ENCODE assay signal across 8 mouse cellular contexts in genomic region chr7:5051193-5052192, GRCm38 (mm10). TPM values are rescaled to one million over a fixed set of nuclear protein-coding genes. Genes with fewer than 3 reads are reported as not detected.
DNase-seq lines count a peak whose midpoint lies in the region; ATAC-seq and TF ChIP-seq lines count a peak whose summit lies in the region.

TSS of gene Zfp580 (plus strand) at chr7:5051538.

- peak; percentile 58 for DNase-seq in embryo, embryonic 11.5 days (ENCODE audit: low read depth, low spot score)
- peak; percentile 91 for DNase-seq in limb, embryonic 11.5 days (ENCODE audit: low spot score)

- H3K4me3 ChIP-seq in erythroblast, embryonic 14.5 days (replicated peaks), result peak within 1 kb of the TSS; percentile 56
- peak within 1 kb of the TSS; percentile 57 for H3K4me3 ChIP-seq in intestine, postnatal 0 days (ENCODE audit: low read depth, low read length)
- H3K4me3 ChIP-seq in limb, embryonic 11.5 days (ENCODE audit: low read depth, low read length), result peak within 1 kb of the TSS; percentile 64
- peak within 1 kb of the TSS; percentile 80 for H3K4me3 ChIP-seq in midbrain, embryonic 12.5 days
- peak within 1 kb of the TSS; percentile 82 for H3K4me3 ChIP-seq in small intestine, adult 2 months (ENCODE audit: low read depth, low read length)

- peaks cover 9% of the 10 kb centered on the region for H3K4me1 ChIP-seq in erythroblast, embryonic 14.5 days (ENCODE audit: control insufficient read depth)
- no peaks in the 10 kb centered on the region for H3K4me1 ChIP-seq in intestine, postnatal 0 days (replicated peaks; ENCODE audit: control insufficient read depth, insufficient read depth, low read length)
- H3K4me1 ChIP-seq in limb, embryonic 11.5 days (ENCODE audit: control insufficient read depth, insufficient read depth, low read length), result peaks cover 12% of the 10 kb centered on the region
- H3K4me1 ChIP-seq in midbrain, embryonic 12.5 days, result peaks cover 31% of the 10 kb centered on the region
- H3K4me1 ChIP-seq in small intestine, adult 2 months (ENCODE audit: control insufficient read depth, insufficient read depth, insufficient read length, low read length), result peaks cover 4% of the 10 kb centered on the region

- peak within 1 kb of the TSS; percentile 60 for H3K9ac ChIP-seq in intestine, postnatal 0 days (ENCODE audit: low read depth, low read length)
- H3K9ac ChIP-seq in limb, embryonic 11.5 days (ENCODE audit: low read length), result peak within 1 kb of the TSS; percentile 72
- peak within 1 kb of the TSS; percentile 89 for H3K9ac ChIP-seq in midbrain, embryonic 12.5 days (replicated peaks)

- H3K4me2 ChIP-seq in intestine, postnatal 0 days (replicated peaks; ENCODE audit: low read depth), result peak within 1 kb of the TSS; percentile 89
- H3K4me2 ChIP-seq in limb, embryonic 11.5 days (ENCODE audit: low read depth, severe bottlenecking), result peak within 1 kb of the TSS; percentile 90
- peak within 1 kb of the TSS; percentile 69 for H3K4me2 ChIP-seq in midbrain, embryonic 12.5 days (replicated peaks)

- H3K36me3 ChIP-seq in erythroblast, embryonic 14.5 days (ENCODE audit: control insufficient read depth), result no peaks in the 10 kb centered on the region
- no peaks in the 10 kb centered on the region for H3K36me3 ChIP-seq in intestine, postnatal 0 days (ENCODE audit: control insufficient read depth, insufficient read depth)
- H3K36me3 ChIP-seq in limb, embryonic 11.5 days (ENCODE audit: control insufficient read depth, insufficient read depth, low read length), result no peaks in the 10 kb centered on the region
- H3K36me3 ChIP-seq in midbrain, embryonic 12.5 days, result no peaks in the 10 kb centered on the region
- no peaks in the 10 kb centered on the region for H3K36me3 ChIP-seq in small intestine, adult 2 months (ENCODE audit: control insufficient read depth, insufficient read depth, low read length)

- H3K27ac ChIP-seq in intestine, postnatal 0 days (ENCODE audit: low read depth, low read length), result no peak within 1 kb of the TSS
- H3K27ac ChIP-seq in limb, embryonic 11.5 days (replicated peaks; ENCODE audit: low read depth, low read length), result no peak within 1 kb of the TSS
- peak within 1 kb of the TSS; percentile 85 for H3K27ac ChIP-seq in midbrain, embryonic 12.5 days (replicated peaks)
- H3K27ac ChIP-seq in small intestine, adult 2 months (ENCODE audit: insufficient read depth, low read depth, low read length), result no peak within 1 kb of the TSS

- peak; percentile 27; the same call in 1 of the 2 replicates for TF ChIP-seq POLR2A in small intestine, adult 2 months (IDR thresholded peaks at IDR 0.05; ENCODE audit: low read depth, low read length)

- WGBS in intestine, postnatal 0 days, result 1% methylated on average over 65 of the region's 65 CpGs
- under 1% methylated on average over 65 of the region's 65 CpGs for whole genome bisulfite sequencing in limb, embryonic 11.5 days
- 2% methylated on average over 65 of the region's 65 CpGs for WGBS in midbrain, embryonic 12.5 days
- 2% methylated on average over 65 of the region's 65 CpGs for WGBS in small intestine, adult 2 months

- H3K27me3 ChIP-seq in erythroblast, embryonic 14.5 days (ENCODE audit: control insufficient read depth), result peaks cover 81% of the 10 kb centered on the region
- peaks cover 48% of the 10 kb centered on the region for H3K27me3 ChIP-seq in intestine, postnatal 0 days (replicated peaks; ENCODE audit: control insufficient read depth, insufficient read depth, low read length)
- H3K27me3 ChIP-seq in limb, embryonic 11.5 days (ENCODE audit: control insufficient read depth, insufficient read depth, low read length), result peaks cover 46% of the 10 kb centered on the region
- H3K27me3 ChIP-seq in midbrain, embryonic 12.5 days, result peaks cover 46% of the 10 kb centered on the region
- peaks cover 57% of the 10 kb centered on the region for H3K27me3 ChIP-seq in small intestine, adult 2 months (ENCODE audit: control insufficient read depth, insufficient read depth, low read length)

- no peak for ATAC-seq in erythroblast, adult 5-6 weeks (replicated peaks; ENCODE audit: low FRiP score, poor library complexity, severe bottlenecking)
- ATAC-seq in granulocyte monocyte progenitor cell, adult 5-6 weeks (replicated peaks; ENCODE audit: poor library complexity, severe bottlenecking), result peak; percentile 50
- ATAC-seq in intestine, postnatal 0 days, result peak; percentile 68
- ATAC-seq in limb, embryonic 11.5 days (ENCODE audit: insufficient number of reproducible peaks, low FRiP score, low TSS enrichment, low read depth), result peak; percentile 61
- ATAC-seq in midbrain, embryonic 12.5 days (ENCODE audit: low FRiP score, low read depth), result peak; percentile 81

- peaks cover 21% of the 10 kb centered on the region for H3K9me3 ChIP-seq in erythroblast, embryonic 14.5 days (ENCODE audit: control insufficient read depth, low read length)
- no peaks in the 10 kb centered on the region for H3K9me3 ChIP-seq in intestine, postnatal 0 days (ENCODE audit: control insufficient read depth)
- no peaks in the 10 kb centered on the region for H3K9me3 ChIP-seq in limb, embryonic 11.5 days (ENCODE audit: control insufficient read depth, low read length)
- no peaks in the 10 kb centered on the region for H3K9me3 ChIP-seq in midbrain, embryonic 12.5 days

- no peak for TF ChIP-seq CTCF in intestine, postnatal 0 days (IDR thresholded peaks at IDR 0.05; ENCODE audit: low read depth)
- TF ChIP-seq CTCF in small intestine, adult 2 months (IDR thresholded peaks at IDR 0.05; ENCODE audit: extremely low read depth, insufficient read length, insufficient replicate concordance, low read depth, low read length), result no peak

RNA-seq across cellular contexts. Expression of gene Zfp580, which starts in this region (rescaled TPM):
- 0.10 and 0.26 TPM in 2 replicates for polyA plus RNA-seq in erythroblast, embryonic 14.5 days (2012)
- total RNA-seq in erythroblast, adult 5-6 weeks (2015; ENCODE audit: low replicate concordance), result not detected in 2 replicates
- total RNA-seq in erythroblast, adult 5-6 weeks (2017; ENCODE audit: low replicate concordance), result 0.26 TPM in 1 of 2 replicates, not detected in the other
- 1.3 and 7.3 TPM in 2 replicates for total RNA-seq in granulocyte monocyte progenitor cell, adult 5-6 weeks (2014; fragmentation: Nextera tagmentation)
- 1.2 and 1.3 TPM in 2 replicates for total RNA-seq in granulocyte monocyte progenitor cell, adult 5-6 weeks (2017)
- 15.8 and 16.9 TPM in 2 replicates for polyA plus RNA-seq in intestine, postnatal 0 days (2015; fragmentation: Nextera tagmentation; extraction: Ambion mirVana)
- 31.8 and 32.9 TPM in 2 replicates for polyA plus RNA-seq in limb, embryonic 11.5 days (2014; fragmentation: Nextera tagmentation; extraction: Ambion mirVana)
- 54.6 and 56.3 TPM in 2 replicates for polyA plus RNA-seq in midbrain, embryonic 12.5 days (2016; fragmentation: Nextera tagmentation; extraction: Ambion mirVana)
- 12.2 and 17.6 TPM in 2 replicates for polyA plus RNA-seq in small intestine, adult 2 months (2012; rRNA removed)

Comparison
In these comparisons a context has a peak if more than half of its experiments do, and no peak if none do; other contexts are left out.
1. RNA of gene Zfp580 (polyA plus RNA-seq): 54.6 to 56.3 TPM in midbrain, embryonic 12.5 days, 31.8 to 32.9 TPM in limb, embryonic 11.5 days, 12.2 to 17.6 TPM in small intestine, adult 2 months and 15.8 to 16.9 TPM in intestine, postnatal 0 days; 0.10 to 0.26 TPM in erythroblast, embryonic 14.5 days; every median in the first group is over 10 times any median in the second.
2. Peak in every context shown above with its lines, with median percentiles within 50 percentile points of each other: H3K4me3 ChIP-seq, H3K4me2 ChIP-seq and H3K9ac ChIP-seq.